Mouse (Mus musculus): ENCODE measurements at regions not wholly inside any gene's neighbourhood (a gene's known extent, or its start where the extent isn't known, plus 50 kb on each side); places are given as distances from the start of the nearest gene placed in this dataset.
"Not testable (repeated sequence)": the region's sequence is repeated elsewhere in the genome, so short reads cannot be mapped to it uniquely, and the experiment has no call there.

GRCm38 (mm10) chr15:3909471-3909870, 69.9 kb downstream of the Fbxo4 start:
- DNase-seq (ENCODE audit: low spot score): no peak

DNA sequence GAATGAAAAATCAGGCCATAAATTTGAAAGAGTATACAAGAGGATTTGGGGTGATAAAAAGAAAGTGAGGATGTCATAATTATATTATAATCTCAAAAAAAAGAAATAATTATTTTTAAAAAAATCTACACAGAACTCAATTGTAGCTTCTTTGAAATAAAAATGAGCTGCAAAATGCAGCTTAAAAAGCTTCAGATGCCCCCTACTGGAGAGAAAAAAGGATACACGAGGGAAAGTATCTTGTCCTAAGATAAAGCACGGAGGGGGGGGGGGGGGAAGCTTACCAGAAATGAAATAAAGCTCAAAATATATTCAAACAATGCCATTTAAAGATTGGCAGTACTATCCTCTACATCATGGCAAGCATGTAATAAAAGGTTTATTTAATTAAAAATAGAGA, 70.7 kb downstream of the Fbxo4 start:
- no peak for DNase-seq (ENCODE audit: low spot score)

DNA sequence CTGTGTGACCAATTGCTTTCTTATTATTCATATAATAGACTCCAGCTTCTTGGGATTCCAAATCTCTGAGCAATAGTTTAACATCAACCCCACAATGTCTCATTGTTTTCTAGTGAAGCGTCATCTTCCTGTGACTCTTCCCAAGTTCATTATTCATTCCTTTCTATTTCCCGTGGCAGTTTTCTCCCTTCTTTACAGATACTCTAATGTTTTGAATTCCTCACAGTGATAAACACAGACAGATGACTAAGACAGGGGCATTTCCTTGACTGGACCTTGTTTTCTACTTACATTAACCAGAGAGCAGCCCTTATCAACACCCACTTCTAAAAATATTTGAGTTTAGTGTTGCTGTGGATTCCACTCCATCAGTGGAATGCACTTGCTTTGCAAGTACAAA, 73.8 kb downstream of the Fbxo4 start:
- no peak for DNase-seq (ENCODE audit: low spot score)

DNA sequence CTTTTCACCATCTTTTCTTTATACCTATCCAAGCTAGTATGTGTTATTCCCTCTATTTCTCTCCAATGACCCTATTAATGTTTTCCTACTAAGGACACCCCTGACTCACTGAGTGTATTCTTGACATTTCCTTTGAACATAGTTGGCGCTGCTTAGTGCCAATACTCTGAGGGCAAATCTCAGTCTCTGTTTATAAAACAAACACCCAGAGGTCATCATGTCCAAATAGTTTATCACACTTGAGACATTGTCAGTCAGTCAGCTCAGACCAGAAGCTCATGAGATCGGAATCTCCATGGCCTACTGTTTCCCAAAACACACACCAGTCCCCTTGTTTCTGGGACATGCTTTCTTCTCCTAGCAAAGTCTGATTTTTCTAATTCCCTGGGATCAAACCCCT, 100.9 kb downstream of the Fbxo4 start:
- DNase-seq (ENCODE audit: low spot score): no peak

DNA sequence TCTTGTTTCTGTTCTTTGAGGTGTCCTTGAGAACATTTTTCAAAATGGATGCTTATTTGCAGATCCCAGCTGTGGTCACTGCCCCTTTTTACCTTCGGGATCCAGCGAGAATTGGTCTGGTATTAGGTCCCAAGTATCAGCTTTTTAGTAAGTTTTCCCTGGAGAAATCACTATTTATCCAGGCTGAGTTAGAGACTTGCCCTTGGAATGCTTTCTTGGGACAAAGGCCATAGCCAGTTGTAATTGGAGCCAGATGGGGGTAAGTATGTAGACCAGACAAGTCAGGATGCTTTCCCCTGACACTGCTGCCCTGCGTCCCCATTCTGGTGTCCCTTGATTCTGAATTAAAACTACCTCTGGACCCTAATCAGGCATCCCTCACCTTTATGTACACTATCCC, 101.9 kb downstream of the Fbxo4 start:
- peak; percentile 46 for DNase-seq (ENCODE audit: low spot score)

GRCm38 (mm10) chr15:3875210-3875861, 104.0 kb downstream of the Fbxo4 start:
- DNase-seq (ENCODE audit: low spot score): not testable (repeated sequence)

DNA sequence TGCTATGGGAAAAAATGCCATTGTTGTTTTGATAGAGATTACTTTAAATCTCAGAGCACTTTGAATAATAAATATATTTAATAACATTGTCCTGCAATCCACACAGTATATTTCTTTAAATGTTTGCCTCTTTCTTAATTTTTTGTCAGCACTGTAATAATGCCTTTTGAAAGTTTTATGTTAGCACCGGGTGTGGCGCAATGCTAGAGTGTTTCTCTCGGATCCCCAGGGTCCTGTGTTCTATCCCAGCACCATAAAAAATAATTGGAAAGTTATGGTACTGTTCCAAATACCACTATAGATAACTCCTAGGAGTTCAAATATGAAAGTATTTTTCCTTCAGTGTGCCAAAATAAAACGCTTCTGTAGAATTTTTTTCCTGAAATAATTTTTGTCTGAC, 147.6 kb downstream of the Fbxo4 start:
- no peak for DNase-seq (ENCODE audit: low spot score)

GRCm38 (mm10) chr15:3805430-3805829, 173.9 kb downstream of the Fbxo4 start:
- no peak for DNase-seq (ENCODE audit: low spot score)

DNA sequence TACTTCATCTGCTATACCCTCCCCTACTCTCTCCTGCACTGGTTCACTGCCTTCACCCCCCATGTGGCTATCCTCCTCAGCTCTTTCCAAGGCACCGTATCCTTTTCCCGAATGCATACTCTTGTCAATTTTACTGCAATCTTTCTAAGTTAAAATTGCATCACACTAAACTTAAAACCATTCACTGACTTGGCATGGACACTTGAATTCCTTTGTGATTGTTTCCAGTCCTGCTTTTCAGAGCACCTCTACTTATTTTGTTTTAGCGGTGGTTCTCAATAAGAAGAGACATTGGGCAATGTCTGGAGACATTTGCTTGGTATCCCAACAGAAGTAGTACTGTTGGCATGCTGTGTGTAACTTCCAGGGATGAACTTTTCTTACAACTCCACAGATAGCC, 192.6 kb upstream of the Ghr start:
- no peak for DNase-seq (ENCODE audit: low spot score)

DNA sequence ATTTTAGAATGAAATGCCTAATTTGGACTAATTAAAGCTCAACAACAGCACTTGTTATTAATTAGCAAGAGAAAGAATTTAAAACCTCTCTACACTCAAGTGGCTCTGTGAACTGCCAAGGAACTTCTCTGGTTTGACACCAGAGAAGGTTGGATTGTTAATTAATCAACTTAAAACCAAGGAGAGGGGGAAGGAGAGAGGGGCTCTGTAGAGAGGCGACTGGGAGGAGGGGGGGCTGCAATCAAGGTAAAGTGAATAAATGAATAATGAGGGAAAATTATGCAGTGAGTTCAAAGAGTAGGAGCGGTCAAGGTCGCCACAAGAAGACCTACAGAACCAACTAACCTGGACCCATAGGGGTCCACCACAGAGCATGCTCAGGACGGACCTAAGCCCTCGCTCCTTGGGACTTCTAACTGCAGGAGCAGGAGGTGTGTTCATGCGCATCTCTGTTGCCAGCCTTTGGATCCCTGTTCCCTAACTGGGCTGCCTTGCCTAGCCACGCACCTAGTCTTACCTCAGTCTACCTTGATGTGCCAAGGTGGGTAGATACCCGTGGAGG, 189.0 kb upstream of the Ghr start:
- no peak for DNase-seq (ENCODE audit: low spot score)

DNA sequence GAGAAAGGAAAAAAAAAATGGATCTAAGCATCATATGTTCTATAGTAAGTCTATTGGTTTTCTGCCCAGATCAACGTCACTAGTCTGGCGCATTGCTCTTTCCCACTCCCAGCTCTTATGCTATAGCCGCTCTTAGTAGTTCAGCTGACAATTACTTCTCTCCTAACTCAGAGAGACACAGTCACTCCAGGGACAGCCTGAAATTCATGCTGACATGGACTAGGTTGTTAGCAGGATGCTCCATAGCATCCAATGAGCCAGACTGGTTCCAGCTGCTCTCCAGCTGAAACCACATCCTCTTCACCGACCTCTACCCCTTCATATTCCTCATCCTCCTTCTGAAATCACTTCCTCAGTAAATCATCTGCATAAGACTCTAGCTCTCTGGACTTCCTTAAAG, 187.0 kb upstream of the Ghr start:
- no peak for DNase-seq (ENCODE audit: low spot score)

DNA sequence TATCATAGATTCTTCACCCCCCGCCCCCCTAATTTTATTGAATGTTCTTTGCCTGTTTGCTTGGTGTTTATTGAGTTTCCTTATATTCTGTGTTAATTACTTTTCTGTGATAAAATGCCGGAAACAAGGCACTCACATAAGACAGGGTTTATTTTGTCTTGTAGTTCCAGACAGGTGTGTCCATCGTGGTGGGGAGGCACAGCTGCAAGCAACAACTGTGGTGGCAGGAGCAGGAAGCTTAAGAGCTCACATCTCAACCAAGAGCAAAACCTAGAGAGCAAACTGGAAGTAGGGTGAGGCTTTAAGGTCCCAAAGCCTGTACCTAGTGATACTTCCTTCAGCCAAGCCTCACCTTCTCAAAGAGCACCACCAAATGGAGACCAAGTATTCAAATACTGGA, 181.4 kb upstream of the Ghr start:
- no peak for DNase-seq (ENCODE audit: low spot score)

DNA sequence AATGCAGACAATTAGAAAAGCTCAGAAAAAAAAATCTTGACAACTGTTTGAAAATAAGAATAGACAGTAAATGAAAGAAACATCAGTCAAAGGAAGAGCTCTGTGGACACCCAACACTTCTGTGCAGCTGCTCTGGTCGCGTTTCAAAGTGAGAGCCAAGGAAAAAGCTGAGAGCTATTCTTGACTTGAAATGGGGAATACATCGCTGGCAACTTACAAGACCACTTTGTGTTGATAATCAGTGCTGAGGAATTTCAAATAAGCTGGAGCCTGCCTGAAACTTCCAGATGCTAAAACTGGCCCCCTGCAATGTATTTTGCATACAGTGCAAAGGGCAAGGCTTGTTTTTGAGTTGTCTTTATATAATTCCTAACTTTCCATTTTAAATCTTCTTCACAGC, 177.1 kb upstream of the Ghr start:
- DNase-seq (ENCODE audit: low spot score): no peak

DNA sequence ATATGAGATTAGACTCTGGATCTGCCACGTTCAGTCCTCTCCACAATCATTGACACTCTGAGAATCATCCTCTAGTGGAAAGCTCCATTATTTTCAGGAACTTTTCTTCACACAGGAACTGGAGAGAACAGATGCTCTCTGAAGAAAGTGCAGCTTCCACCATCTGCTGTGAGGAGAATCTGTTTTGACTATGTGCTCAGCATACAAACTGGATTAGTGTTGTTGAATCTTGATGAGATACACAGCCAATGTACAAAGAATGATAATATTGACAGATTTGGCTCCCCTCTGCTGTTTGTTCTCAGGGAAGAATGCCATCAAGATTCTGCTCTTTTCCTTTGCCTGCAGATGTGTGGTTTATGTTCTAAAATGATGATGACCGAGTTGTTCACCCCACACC, 172.3 kb upstream of the Ghr start:
- DNase-seq (ENCODE audit: low spot score): no peak

GRCm38 (mm10) chr15:3748072-3748471, 164.8 kb upstream of the Ghr start:
- not testable (repeated sequence) for DNase-seq (ENCODE audit: low spot score)

DNA sequence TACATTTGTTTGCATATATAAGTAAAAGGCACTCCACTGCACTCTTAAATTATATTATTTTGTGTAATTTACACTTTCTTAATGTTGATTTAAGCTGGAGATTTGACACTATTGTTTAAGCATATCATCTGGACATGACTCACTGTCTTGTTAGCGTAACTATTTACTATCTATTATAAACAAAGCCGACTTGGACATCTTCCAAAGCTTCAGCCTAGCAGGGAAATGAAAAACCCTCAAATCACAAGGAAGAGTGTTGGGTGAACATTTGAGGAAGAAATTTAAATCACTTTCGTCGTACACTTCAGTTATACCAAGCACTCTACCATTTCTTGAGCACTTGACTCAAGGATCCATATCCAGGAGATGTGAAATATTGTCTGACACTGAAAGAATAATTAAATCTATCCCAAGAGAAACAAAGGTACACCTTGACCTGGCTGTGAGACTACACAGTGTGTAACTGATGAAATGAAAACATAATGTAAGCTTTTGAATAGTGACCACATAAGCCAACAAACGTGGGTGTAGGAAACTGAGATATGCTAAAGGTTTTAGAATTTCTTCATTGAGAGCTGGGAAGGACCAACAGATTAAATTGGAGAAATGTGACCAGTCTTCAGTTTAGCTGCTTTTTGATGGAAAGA, 160.0 kb upstream of the Ghr start:
- DNase-seq (ENCODE audit: low spot score): no peak

- no peak for DNase-seq (ENCODE audit: low spot score)
Measured at GRCm38 (mm10) chr15:3742191-3742590, 158.9 kb upstream of the Ghr start.

DNA sequence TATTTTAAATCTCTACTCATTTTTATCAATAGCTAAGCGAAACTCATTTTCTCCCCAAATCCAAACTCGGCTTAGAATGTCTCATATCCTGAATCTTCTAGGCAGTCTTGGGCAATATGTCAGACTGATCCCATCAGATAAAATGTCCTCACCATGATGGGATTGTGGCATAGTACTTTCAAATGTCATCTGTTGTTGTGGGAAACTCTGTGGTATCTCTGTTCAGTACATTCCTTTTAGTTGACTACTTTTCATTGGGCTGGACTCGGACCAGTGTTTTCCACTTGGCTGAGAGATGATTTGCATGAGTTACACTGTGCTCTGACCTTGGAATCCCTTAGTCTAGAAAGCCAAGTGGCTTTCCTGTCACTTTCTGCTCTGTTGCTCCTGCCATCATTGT, 141.9 kb upstream of the Ghr start:
- DNase-seq (ENCODE audit: low spot score): no peak

DNA sequence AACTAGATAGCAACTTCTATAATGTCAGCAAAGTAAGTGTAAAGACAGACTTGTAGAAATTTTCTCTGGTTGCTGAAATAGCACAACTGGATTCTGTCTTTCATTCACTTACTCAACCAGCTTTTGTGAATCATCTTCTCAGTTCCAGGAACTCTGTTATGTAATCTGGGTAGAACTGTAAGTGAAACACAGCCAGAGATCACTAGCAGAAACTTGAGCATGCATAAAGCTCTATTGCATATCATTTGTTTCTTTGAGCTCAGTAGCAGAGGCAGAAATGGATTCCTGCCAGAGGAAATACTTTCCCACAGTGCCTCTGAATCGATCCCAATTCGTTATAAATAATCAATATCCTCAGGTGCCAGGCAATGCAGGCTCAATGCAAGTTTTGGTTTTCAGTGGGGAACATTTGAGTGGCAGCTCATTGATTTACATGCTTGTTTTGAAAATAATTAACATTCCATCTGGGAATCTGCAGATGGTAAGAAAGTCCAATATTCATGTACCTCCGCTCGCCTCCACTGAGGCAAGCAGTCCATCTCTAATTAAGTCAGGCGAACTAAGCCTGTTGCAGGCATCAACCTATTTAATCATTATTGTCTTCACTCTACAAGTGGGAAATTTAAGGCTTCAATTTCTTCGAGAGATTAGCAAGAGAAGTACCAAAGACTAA, 137.5 kb upstream of the Ghr start:
- DNase-seq (ENCODE audit: low spot score): no peak

DNA sequence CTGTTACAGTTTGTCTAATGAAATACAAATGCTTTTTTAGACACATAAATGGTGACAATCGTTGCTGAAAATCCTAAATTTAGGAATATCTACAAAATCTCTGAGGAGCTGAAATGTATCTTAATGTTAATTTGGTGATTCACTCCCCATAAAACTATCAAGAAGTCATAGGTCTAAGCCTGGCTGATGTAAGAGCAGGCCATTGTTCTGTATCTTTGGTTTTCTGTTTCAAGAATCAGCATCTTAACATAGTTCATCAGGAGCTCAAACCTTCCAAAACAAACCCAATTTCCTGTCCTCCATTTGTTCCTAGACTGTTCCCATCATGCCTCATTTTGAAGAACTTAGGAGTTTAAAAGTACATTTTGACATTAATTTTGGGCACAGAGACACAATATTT, 128.5 kb upstream of the Ghr start:
- DNase-seq (ENCODE audit: low spot score): no peak

- DNase-seq (ENCODE audit: low spot score): no peak
Measured at GRCm38 (mm10) chr15:3707089-3708078, 124.1 kb upstream of the Ghr start.

DNA sequence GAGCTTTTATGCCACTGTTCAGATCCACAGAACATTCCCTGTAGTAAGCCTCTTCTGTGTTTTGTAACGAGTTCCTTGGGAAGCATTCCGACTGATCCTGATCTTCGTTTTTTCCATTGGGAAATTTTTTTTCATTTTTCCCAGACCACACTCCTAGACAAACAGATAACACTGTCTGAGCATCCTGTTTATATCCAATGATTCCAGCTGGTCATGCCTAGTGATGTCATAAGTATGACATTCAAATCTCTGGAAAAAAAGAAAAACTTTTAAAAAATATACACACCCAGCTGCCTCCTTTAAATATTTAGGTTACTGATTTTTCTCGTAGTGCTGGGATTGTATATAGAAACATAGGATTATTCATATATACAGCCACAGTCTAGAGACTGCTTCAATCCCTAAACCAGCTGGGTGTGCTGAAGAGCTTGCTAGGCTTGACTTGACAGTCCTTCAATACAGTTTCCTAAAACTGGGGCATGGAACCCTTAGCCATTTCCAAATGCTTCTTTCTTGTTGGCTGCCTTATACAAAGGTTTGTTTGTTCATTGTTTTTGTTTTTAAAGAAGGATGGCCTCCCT, 116.0 kb upstream of the Ghr start:
- DNase-seq (ENCODE audit: low spot score): no peak
